Mouse (Mus musculus) lung, postnatal 14 days (tissue): ENCODE data around the gene Gm10972.
"Not testable (repeated sequence)": the region's sequence is repeated elsewhere in the genome, so short reads cannot be mapped to it uniquely, and the experiment has no call there.

ENCODE experiments used
- DNase-seq: peaks from one replicate; pipeline ENCODE4 v3.0.0; 2021

Gm10972 gene

DNA sequence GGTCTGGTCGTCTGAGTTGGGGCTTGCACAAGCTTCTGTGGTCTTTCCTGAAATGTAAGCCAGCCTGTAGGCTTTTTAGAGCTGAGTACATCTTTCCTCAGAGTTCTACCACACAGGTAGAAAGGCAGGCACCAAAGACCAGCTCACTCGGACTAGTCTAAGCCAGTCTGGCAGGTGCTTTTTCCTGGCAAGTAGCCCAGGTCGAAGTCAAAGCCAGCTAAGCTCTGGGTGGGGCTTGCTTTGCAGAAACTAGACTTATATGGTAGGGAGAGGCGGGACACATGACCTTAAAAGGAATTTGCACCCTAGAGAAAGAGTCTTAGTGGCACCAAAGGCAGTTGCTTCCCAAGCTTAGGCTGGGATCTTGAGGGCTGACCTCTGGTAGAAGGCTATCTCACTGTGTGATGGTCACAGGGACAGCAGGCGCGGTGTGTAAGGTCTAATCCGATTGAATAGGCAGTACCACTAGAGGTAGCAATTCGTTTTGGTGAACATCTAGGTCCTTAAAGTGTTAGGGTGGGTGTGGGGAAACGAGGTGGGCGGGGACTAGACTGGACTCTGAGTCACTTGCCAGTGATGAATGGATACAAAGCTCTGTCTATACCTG lies 16.3 kb downstream of the Gm10972 start:
- not testable (repeated sequence) for DNase-seq

DNA sequence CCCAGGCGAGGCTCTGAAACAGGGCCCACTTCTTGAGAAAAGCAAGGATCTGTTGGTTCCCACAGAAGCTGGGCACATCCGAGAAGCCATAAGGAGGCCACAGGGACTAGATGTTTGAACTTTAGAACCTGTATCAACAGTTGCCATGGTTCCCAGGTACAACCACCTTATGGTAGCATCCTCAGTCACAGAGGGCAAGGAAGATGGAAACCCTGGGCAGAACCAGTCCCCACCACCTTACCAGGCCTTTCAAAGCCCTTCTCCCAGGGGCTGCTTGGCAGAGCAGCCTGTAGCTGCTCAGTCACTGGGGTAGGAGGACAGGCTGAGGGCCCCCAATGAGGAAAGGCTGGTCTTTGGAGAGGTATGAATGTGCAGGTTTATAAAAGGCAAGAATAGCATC lies 17.9 kb downstream of the Gm10972 start:
- DNase-seq: not testable (repeated sequence)

DNA sequence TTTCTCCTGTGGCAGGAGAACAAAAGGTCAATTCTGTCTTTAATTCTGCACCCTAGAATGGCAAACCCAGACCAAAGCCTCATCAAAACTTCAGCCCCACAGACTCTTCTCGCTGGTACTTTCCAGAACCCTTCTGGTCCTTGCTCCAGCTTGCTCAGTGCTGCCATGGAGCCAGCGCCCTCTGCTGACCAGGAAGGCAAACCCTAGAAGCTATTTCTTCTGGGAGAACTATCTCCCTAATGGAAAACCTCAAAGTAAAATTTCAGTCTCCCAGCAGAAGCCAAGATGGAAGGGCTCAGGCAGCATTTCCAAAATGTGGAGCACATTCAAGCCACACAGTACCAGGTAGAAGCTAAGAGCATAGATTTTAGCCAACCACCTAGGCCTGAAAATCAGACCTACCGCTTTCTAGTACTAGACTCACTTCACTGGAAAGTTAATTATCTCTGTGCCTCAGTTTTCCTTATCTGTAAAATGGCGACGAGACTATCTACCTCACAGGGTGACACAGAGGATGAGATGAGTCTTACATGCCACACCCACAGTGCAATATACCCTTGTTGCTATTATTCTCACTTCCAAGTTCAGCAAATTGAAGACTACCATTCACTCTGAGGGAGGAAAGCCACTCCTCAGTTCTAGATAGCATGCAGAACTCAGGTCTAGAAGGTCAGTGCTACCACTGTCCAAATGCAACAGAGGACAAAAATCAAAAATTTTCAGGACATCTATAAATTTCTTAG lies 22.3 kb downstream of the Gm10972 start:
- not testable (repeated sequence) for DNase-seq

DNA sequence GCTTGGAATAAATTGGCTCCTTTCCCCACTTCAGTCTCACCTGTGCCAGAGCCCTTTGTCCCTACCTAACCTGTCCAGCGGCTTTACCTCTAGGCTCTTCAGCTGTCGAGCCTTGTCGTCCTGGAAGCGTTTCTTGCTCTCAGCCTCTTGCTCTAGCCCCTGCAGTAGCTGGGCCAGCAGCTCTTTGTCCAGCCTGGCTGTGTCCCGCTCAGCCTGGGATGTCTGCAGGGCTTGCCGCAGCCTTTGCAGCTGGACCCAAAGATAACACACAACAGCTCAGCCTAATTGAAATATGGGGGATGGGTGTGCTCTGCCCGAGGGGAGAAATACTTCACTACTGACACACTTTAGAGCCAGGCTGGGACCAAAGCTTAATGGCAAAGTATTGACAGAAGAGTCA lies 23.0 kb downstream of the Gm10972 start:
- DNase-seq: not testable (repeated sequence)

DNA sequence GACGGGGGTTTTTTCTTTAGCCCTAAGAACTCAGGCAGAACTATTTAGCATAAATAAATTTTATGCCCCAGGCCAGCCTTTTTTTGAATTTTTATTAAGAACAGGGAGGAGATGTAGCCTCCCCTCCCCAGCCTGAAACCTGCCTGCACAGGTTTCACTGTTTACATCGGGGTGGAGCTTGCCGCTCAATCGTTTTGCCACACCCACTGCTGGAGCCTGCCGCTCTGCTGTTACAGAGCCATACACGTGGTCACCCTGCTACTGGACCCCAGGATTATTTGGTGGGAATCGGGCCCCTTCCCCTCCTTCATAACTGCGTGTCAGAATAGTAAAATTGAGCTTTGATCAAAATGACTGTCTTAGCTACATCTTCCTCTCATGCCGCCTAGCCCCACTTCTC lies 32.2 kb downstream of the Gm10972 start:
- not testable (repeated sequence) for DNase-seq

GRCm38 (mm10) chr3:94679351-94679841 lies 36.5 kb downstream of the Gm10972 start:
- peak; percentile 40 for DNase-seq

GRCm38 (mm10) chr3:94680032-94680431 lies 37.1 kb downstream of the Gm10972 start:
- DNase-seq: not testable (repeated sequence)

DNA sequence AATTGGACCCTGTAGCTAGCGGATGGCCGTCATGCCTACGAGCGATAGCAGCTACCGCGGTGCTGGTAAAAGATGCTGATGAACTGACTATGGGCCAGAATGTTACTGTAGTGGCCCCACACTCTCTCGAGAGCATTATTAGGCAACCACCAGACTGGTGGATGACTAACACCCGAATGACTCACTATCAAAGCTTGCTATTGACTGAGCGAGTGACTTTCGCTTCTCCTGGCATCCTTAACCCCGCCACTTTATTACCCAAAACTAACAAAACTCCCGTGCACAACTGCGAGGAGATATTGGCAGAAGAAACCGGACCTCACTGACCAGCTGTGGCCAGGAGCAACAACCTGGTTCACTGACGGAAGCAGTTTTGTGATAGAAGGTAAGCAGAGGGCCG lies 37.9 kb downstream of the Gm10972 start:
- no peak for DNase-seq

GRCm38 (mm10) chr3:94683646-94684045 lies 40.7 kb downstream of the Gm10972 start:
- DNase-seq: no peak

DNA sequence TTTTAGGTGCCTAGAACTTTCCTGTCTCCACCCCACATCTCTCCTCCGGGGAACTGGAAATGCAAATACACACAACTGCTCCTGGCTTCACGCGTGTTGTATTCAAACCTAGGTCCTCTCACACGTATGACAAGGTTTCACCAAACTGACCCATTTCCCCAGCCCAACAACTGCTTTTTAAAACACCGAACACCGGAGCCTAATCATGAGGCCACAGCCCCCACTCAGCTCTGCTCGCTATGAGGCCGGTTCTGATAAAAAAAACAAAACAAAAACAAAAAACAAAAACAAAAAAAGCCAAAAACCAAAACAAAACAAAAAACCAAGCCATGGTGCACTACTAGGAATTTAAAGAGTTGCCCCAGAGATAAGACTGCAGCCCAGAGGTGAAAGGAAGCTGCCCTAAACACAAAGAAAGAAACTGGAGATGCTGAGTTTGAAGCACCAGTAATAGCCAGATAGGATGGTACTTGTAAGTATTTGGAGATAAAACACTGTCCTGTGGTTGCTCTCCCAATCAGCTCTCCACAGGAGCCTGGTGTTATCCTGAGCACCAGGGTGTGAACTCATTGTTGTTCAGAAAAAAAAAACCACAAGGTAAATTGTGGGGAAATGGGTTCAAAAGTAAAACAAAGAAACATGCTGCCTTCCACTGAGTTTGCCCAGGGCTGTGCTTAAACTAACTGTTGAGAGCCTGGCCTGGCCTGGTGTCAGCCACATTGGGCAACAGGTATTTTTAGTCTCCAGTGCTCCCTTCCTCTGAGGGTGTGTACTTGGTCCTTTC lies 43.3 kb downstream of the Gm10972 start:
- DNase-seq: not testable (repeated sequence)

GRCm38 (mm10) chr3:94688698-94689097 lies 45.8 kb downstream of the Gm10972 start:
- DNase-seq: not testable (repeated sequence)

GRCm38 (mm10) chr3:94689195-94689594 lies 46.3 kb downstream of the Gm10972 start:
- DNase-seq: not testable (repeated sequence)

DNA sequence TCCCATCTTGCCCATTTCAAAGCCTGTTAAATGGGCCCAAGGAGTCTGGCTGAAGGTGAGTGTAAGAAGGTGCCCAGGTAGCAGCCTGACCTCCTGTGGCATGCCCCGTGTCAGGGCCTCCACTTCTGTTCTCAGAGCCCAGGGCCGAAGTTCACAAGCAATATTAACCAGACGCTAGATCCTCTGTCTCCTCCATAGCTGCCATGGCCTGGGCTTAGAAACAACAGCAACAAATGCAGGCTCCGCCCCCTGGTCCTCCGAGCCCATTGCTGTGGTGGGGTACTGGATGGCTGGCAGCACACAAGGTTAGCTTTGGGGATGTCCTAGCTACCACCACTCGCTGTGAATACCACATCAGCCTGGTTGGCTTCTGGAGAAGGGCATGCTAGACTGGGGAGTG lies 47.2 kb downstream of the Gm10972 start:
- DNase-seq: not testable (repeated sequence)

- DNase-seq: no peak
Observed at GRCm38 (mm10) chr3:94690616-94691247, 47.8 kb downstream of the Gm10972 start.

GRCm38 (mm10) chr3:94691694-94692093 lies 48.8 kb downstream of the Gm10972 start:
- not testable (repeated sequence) for DNase-seq
